Mouse (Mus musculus) myocyte (in vitro differentiated cells): ENCODE results near the gene Zbtb34. TPM values are rescaled to one million over a fixed set of nuclear protein-coding genes. Genes with fewer than 3 reads are reported as not detected.

Experiments used
- H3K27me3 ChIP-seq: one replicate; pipeline ENCODE4 v1.6.1; 2011; ENCODE audit not compliant: control insufficient read depth, insufficient read depth, insufficient read length
- H3K36me3 ChIP-seq: one replicate; pipeline ENCODE4 v1.6.1; 2011; ENCODE audit not compliant: control insufficient read depth, insufficient read depth
- H3K4me2 ChIP-seq: one replicate; pipeline ENCODE4 v1.6.1; 2011; ENCODE audit warnings: low read depth, control low read depth
- H3K4me3 ChIP-seq: one replicate; pipeline ENCODE4 v1.5.1; 2011; ENCODE audit warnings: mild to moderate bottlenecking, control low read depth, moderate library complexity
- H3K79me2 ChIP-seq: one replicate; pipeline ENCODE4 v1.6.1; 2011; ENCODE audit not compliant: control insufficient read depth, insufficient read depth
- H3ac ChIP-seq: one replicate; pipeline ENCODE4 v1.6.1; 2011; ENCODE audit not compliant: control insufficient read depth, insufficient read length
- CEBPB ChIP-seq: IDR thresholded peaks from 2 replicates; pipeline ENCODE4 v1.6.1; 2011; ENCODE audit warnings: mild to moderate bottlenecking, moderate library complexity; ENCODE audit not compliant: poor library complexity, insufficient read depth, severe bottlenecking
- E2F4 ChIP-seq: IDR thresholded peaks from one replicate; pipeline ENCODE4 v1.6.1; 2011; ENCODE audit warnings: mild to moderate bottlenecking, control low read depth, moderate library complexity; ENCODE audit not compliant: insufficient read depth
- MAX ChIP-seq: IDR thresholded peaks from one replicate; pipeline ENCODE4 v1.6.1; 2011; ENCODE audit warnings: low read depth, mild to moderate bottlenecking, control low read depth
- MYOD1 ChIP-seq, 3 experiments: IDR thresholded peaks; one replicate each; pipeline ENCODE4 v1.6.1; 2011; ENCODE audit warnings: control low read depth in 2 of 3, low read depth in 2 of 3, mild to moderate bottlenecking in 2 of 3, moderate library complexity in 1 of 3; ENCODE audit not compliant: insufficient read length in 2 of 3, control insufficient read depth in 1 of 3
- MYOG ChIP-seq, 3 experiments: IDR thresholded peaks; one replicate each; pipeline ENCODE4 v1.6.1; 2011; ENCODE audit warnings: control low read depth in 2 of 3, low read depth in 2 of 3, mild to moderate bottlenecking in 2 of 3; ENCODE audit not compliant: insufficient read length in 2 of 3, control insufficient read depth in 1 of 3, insufficient read depth in 1 of 3
- POLR2A ChIP-seq: IDR thresholded peaks from one replicate; pipeline ENCODE4 v1.6.1; 2011; ENCODE audit warnings: low read depth, mild to moderate bottlenecking, control low read depth, moderate library complexity; ENCODE audit not compliant: insufficient read length
- POLR2AphosphoS2 ChIP-seq: IDR thresholded peaks from one replicate; pipeline ENCODE4 v1.6.1; 2011; ENCODE audit warnings: low read depth, control low read depth; ENCODE audit not compliant: insufficient read length
- REST ChIP-seq: IDR thresholded peaks from one replicate; pipeline ENCODE4 v1.6.1; 2011; ENCODE audit warnings: mild to moderate bottlenecking, control low read depth, moderate library complexity; ENCODE audit not compliant: insufficient read depth, insufficient read length
- SRF ChIP-seq: IDR thresholded peaks from one replicate; pipeline ENCODE4 v1.6.1; 2011; ENCODE audit warnings: low read depth; ENCODE audit not compliant: control insufficient read depth, insufficient read length
- TCF12 ChIP-seq: IDR thresholded peaks from one replicate; pipeline ENCODE4 v1.6.1; 2011; ENCODE audit warnings: mild to moderate bottlenecking, control low read depth; ENCODE audit not compliant: poor library complexity, insufficient read depth, severe bottlenecking
- TCF3 ChIP-seq: IDR thresholded peaks from one replicate; pipeline ENCODE4 v1.6.1; 2011; ENCODE audit warnings: low read depth, control low read depth; ENCODE audit not compliant: insufficient read length
- USF1 ChIP-seq: IDR thresholded peaks from one replicate; pipeline ENCODE4 v1.6.1; 2011; ENCODE audit warnings: low read depth, mild to moderate bottlenecking, control low read depth, moderate library complexity
- polyA plus RNA-seq: library from polyadenylated mRNA; unstranded; fragments of >200 nt; fragmentation: generic; extraction: Trizol; gene quantifications from one replicate; pipeline ENCODE4 v1.2.1, GENCODE M21; 2012; ENCODE audit warnings: missing spikeins

Zbtb34 gene
- polyA plus RNA-seq, 1 experiment: 3.1 TPM

DNA sequence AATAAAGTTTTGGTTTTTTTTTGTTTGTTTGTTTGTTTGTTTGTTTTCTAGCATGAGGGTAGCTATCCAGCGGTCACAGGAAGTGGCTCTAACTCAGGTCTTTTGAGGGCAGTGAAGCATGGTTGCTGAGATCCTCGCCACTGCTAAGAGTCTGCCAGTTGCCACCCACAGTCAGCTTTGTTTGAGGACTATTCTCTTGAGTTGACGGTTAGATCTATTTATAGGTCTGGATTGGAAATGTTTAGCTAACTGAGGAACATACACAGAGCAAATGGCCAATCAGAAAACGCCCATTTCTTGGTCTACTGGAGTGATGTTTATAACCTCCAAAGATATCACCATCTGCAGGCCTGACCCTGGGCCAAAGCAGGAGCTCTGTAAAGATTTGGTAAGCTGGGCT lies 11.6 kb upstream of the Zbtb34 start:
- H3ac ChIP-seq: no peak overlapping the region
- H3K4me3 ChIP-seq: no peak overlapping the region

DNA sequence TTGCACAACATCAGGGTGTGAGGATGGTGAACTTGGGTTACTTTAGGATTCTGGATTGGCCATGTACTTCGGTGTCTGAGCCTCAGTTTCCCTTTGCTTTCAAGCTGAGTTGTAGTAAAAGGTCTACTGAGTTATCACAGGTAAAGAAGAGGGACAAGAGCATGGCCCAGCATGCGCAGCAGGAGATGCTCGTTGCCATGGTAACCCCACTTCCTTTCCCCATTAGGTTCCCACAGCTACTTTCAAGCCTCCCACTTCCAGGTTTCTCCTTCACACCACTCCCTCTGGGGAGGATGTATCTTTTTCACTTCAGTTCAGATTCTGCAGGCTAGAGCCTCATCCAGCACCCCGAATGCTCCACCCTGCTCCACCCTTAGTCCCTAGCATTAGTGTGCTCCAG lies 9.8 kb upstream of the Zbtb34 start:
- TF ChIP-seq MYOG (IDR thresholded peaks at IDR 0.05; ENCODE audit: control insufficient read depth in 1 of 3, insufficient read depth in 1 of 3, insufficient read length in 2 of 3, low read depth in 2 of 3) (no peak), TCF12 (no peak), CEBPB (no peak), POLR2AphosphoS2 (no peak), MYOD1 (IDR thresholded peaks at IDR 0.05; ENCODE audit: control insufficient read depth in 1 of 3, insufficient read length in 2 of 3, low read depth in 2 of 3) (no peak), REST (no peak), TCF3 (no peak), MAX (no peak), USF1 (no peak), POLR2A (no peak), SRF (no peak), E2F4 (no peak)
- no peaks in the 10 kb centered on the region for H3K79me2 ChIP-seq
- no peaks in the 10 kb centered on the region for H3K36me3 ChIP-seq
- no peak overlapping the region for H3K4me3 ChIP-seq
- no peak overlapping the region for H3ac ChIP-seq
- no peaks in the 10 kb centered on the region for H3K27me3 ChIP-seq
- H3K4me2 ChIP-seq: no peak overlapping the region

More for the DNA sequence above, 11.6 kb upstream of the Zbtb34 start:
- no peaks in the 10 kb centered on the region for H3K79me2 ChIP-seq
- H3K36me3 ChIP-seq: no peaks in the 10 kb centered on the region
- TF ChIP-seq TCF3 (no peak), CEBPB (no peak), REST (no peak), MYOD1 (IDR thresholded peaks at IDR 0.05; ENCODE audit: control insufficient read depth in 1 of 3, insufficient read length in 2 of 3, low read depth in 2 of 3) (no peak), MAX (no peak), MYOG (IDR thresholded peaks at IDR 0.05; ENCODE audit: control insufficient read depth in 1 of 3, insufficient read depth in 1 of 3, insufficient read length in 2 of 3, low read depth in 2 of 3) (no peak), SRF (no peak), POLR2AphosphoS2 (no peak), USF1 (no peak)
- H3K4me2 ChIP-seq: no peak overlapping the region
- no peaks in the 10 kb centered on the region for H3K27me3 ChIP-seq

DNA sequence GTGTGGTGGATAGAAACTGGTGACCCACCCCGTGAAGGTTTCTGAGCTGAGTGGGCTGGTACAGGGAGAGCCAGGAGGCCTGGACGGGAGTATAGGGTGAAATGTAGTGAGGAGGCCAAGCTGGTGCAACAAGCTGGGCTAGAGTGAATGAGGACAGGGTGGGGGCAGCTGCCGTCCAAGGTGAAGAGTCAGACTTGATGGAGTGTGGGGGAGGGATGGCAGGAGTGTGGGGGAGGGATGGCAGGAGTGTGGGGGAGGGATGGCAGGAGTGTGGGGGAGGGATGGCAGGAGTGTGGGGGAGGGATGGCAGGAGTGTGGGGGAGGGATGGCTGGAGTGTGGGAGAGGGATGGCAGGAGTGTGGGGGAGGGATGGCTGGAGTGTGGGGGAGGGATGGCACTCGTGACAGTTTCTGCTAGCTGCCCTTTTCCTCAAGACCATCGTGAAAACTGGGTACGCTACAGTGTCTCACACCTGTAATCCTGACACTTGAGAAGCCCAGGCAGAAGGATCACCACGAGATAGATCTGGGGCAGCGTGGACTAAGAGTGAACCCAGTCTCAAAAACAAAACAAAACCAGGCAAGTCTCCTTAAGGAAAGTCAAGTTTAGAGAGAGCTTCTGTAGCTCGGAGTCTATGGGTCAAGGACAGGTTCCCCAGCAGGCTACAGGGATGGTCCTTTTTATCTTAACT lies 9.0 kb upstream of the Zbtb34 start:
- Histone ChIP-seq H3ac (no peak overlapping the region), H3K4me3 (no peak overlapping the region), H3K36me3 (no peaks in the 10 kb centered on the region), H3K79me2 (no peaks in the 10 kb centered on the region), H3K27me3 (no peaks in the 10 kb centered on the region), H3K4me2 (peak overlapping the region; percentile 6)
- TF ChIP-seq REST (no peak), USF1 (no peak), POLR2A (no peak), MYOG (IDR thresholded peaks at IDR 0.05; ENCODE audit: control insufficient read depth in 1 of 3, insufficient read depth in 1 of 3, insufficient read length in 2 of 3, low read depth in 2 of 3) (no peak), POLR2AphosphoS2 (no peak), E2F4 (no peak), SRF (no peak), CEBPB (no peak), TCF12 (no peak)

DNA sequence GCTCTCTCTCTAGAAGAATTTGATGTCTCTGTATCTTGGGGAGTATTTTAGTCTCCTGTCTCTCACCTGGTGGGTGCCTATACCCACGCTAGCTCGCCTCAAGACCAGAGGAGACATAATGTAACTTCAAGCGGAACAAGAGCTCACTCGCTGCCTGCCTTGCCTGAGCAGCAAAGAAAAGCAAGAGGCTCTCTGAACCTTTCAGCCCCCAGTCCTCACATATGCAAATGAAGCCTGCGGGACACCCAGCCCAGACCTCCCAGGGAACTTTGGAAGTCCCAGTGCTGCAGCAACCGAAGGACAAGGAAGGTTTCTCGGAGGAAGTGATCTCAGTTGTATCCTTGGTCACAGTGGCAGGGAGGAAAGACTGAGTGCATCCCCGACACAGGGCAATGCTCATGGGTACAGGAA lies 8.4 kb upstream of the Zbtb34 start:
- no peaks in the 10 kb centered on the region for H3K27me3 ChIP-seq
- no peaks in the 10 kb centered on the region for H3K79me2 ChIP-seq
- no peak overlapping the region for H3K4me3 ChIP-seq
- TF ChIP-seq CEBPB (no peak), MAX (no peak), POLR2AphosphoS2 (no peak), MYOD1 (IDR thresholded peaks at IDR 0.05; ENCODE audit: control insufficient read depth in 1 of 3, insufficient read length in 2 of 3, low read depth in 2 of 3) (no peak), TCF3 (no peak), USF1 (no peak), MYOG (IDR thresholded peaks at IDR 0.05; ENCODE audit: control insufficient read depth in 1 of 3, insufficient read depth in 1 of 3, insufficient read length in 2 of 3, low read depth in 2 of 3) (no peak), POLR2A (no peak), TCF12 (no peak), REST (no peak), E2F4 (no peak), SRF (no peak)
- H3K4me2 ChIP-seq: peak overlapping the region; percentile 6
- no peak overlapping the region for H3ac ChIP-seq
- H3K36me3 ChIP-seq: no peaks in the 10 kb centered on the region
